Mouse (Mus musculus) olfactory bulb, adult 2 months (tissue): ENCODE data around the gene Hnrnpab. TPM values are rescaled to one million over a fixed set of nuclear protein-coding genes. Genes with fewer than 3 reads are reported as not detected.
A peak's percentile ranks its signal among the peaks of the same experiment; 100 is the strongest.
"Not testable (repeated sequence)": the region's sequence is repeated elsewhere in the genome, so short reads cannot be mapped to it uniquely, and the experiment has no call there.

Experiments
- H3K27ac ChIP-seq: fragments of 200-500 bp; 2 replicates; pipeline ENCODE4 v1.5.1; 2012; ENCODE audit warnings: low read depth, low read length; ENCODE audit not compliant: insufficient read depth
- H3K4me1 ChIP-seq: fragments of 200-500 bp; 2 replicates; pipeline ENCODE4 v1.6.1; 2012; ENCODE audit warnings: low read length; ENCODE audit not compliant: control insufficient read depth, insufficient read depth
- H3K4me3 ChIP-seq: fragments of 200-500 bp; 2 replicates; pipeline ENCODE4 v1.5.1; 2012; ENCODE audit warnings: mild to moderate bottlenecking, low read depth, low read length, moderate library complexity; ENCODE audit not compliant: insufficient read depth
- CTCF ChIP-seq: fragments of 200-500 bp; IDR thresholded peaks from 2 replicates; pipeline ENCODE4 v1.5.1; 2012; ENCODE audit warnings: low read depth, mild to moderate bottlenecking, low read length, moderate library complexity; ENCODE audit not compliant: insufficient read depth
- POLR2A ChIP-seq: fragments of 200-500 bp; IDR thresholded peaks from 2 replicates; pipeline ENCODE4 v1.6.1; 2012; ENCODE audit warnings: mild to moderate bottlenecking, low read depth, low read length, moderate library complexity; ENCODE audit not compliant: insufficient read depth
- WGBS: fragments of 180-500 bp; shearing (Covaris S2); methylation state at CpG from one replicate; pipeline ENCODE4 v1.1.7; 2018; 5-methylcytosine and 5-hydroxymethylcytosine counted together
- polyA plus RNA-seq: library from polyadenylated mRNA; stranded (reverse); fragments of >200 nt; gene quantifications from 2 replicates; pipeline ENCODE4 v1.2.4, GENCODE M21; 2012; ENCODE audit warnings: low replicate concordance; ENCODE audit not compliant: missing spikeins, insufficient read depth, insufficient read length

The Hnrnpab gene
- polyA plus RNA-seq, 1 experiment = 328 TPM

- 2% methylated on average over 6 of the region's 6 CpGs for WGBS
- TF ChIP-seq CTCF (no peak), POLR2A (no peak)
- peak overlapping the region; percentile 65 for H3K4me3 ChIP-seq
- H3K27ac ChIP-seq = peak overlapping the region; percentile 81
- H3K4me1 ChIP-seq = peaks cover 5% of the 10 kb centered on the region
These were observed 29.7 kb upstream of the Hnrnpab start for GRCm38 (mm10) chr11:51636323-51636684.

GRCm38 (mm10) chr11:51635525-51636322 lies 29.1 kb upstream of the Hnrnpab start, which contains the start of gene Rmnd5b:
Gene Rmnd5b, minus strand, starts transcription at chr11:51635896.
- H3K27ac ChIP-seq = peak within 1 kb of the TSS; percentile 81
- WGBS = under 1% methylated on average over 61 of the region's 61 CpGs
- no peak for TF ChIP-seq CTCF
- TF ChIP-seq POLR2A = peak; percentile 35; the same call in 1 of the 2 replicates
- peaks cover 5% of the 10 kb centered on the region for H3K4me1 ChIP-seq
- peak within 1 kb of the TSS; percentile 65 for H3K4me3 ChIP-seq

- TF ChIP-seq POLR2A = no peak
- Histone ChIP-seq H3K4me1 (peaks cover 5% of the 10 kb centered on the region), H3K4me3 (peak overlapping the region; percentile 65), H3K27ac (peak overlapping the region; percentile 81; the same call in 1 of the 2 replicates)
- 4% methylated on average over 6 of the region's 6 CpGs for WGBS
These were observed 28.5 kb upstream of the Hnrnpab start for GRCm38 (mm10) chr11:51635127-51635524.

GRCm38 (mm10) chr11:51633721-51634120 lies 27.1 kb upstream of the Hnrnpab start:
- no peak overlapping the region for H3K27ac ChIP-seq
- H3K4me1 ChIP-seq = peaks cover 5% of the 10 kb centered on the region
- TF ChIP-seq CTCF (no peak), POLR2A (no peak)
- 94% methylated on average over 3 of the region's 3 CpGs for WGBS
- H3K4me3 ChIP-seq = no peak overlapping the region

- not testable (repeated sequence) for H3K27ac ChIP-seq, H3K4me3 ChIP-seq, H3K4me1 ChIP-seq
- WGBS = 91% methylated on average over 7 of the region's 7 CpGs
These were observed 26.6 kb upstream of the Hnrnpab start for GRCm38 (mm10) chr11:51633200-51633599.

GRCm38 (mm10) chr11:51632130-51632753 lies 25.6 kb upstream of the Hnrnpab start:
- TF ChIP-seq POLR2A = no peak
- H3K27ac ChIP-seq = no peak overlapping the region
- WGBS = 90% methylated on average over 6 of the region's 6 CpGs
- no peak overlapping the region for H3K4me3 ChIP-seq
- H3K4me1 ChIP-seq = no peaks in the 10 kb centered on the region

GRCm38 (mm10) chr11:51629651-51630314 lies 23.1 kb upstream of the Hnrnpab start:
- TF ChIP-seq CTCF = no peak
- TF ChIP-seq POLR2A = no peak
- H3K4me1 ChIP-seq = no peaks in the 10 kb centered on the region
- no peak overlapping the region for H3K4me3 ChIP-seq
- no peak overlapping the region for H3K27ac ChIP-seq
- WGBS = 82% methylated on average over 15 of the region's 15 CpGs

GRCm38 (mm10) chr11:51627907-51628306 lies 21.3 kb upstream of the Hnrnpab start:
- 87% methylated on average over 8 of the region's 8 CpGs for WGBS
- TF ChIP-seq CTCF = no peak
- TF ChIP-seq POLR2A = no peak
- H3K27ac ChIP-seq = no peak overlapping the region
- peaks cover 8% of the 10 kb centered on the region; the same call in 1 of the 2 replicates for H3K4me1 ChIP-seq
- no peak overlapping the region for H3K4me3 ChIP-seq

GRCm38 (mm10) chr11:51627425-51627824 lies 20.8 kb upstream of the Hnrnpab start:
- TF ChIP-seq POLR2A (no peak), CTCF (no peak)
- no peak overlapping the region for H3K4me3 ChIP-seq
- peaks cover 10% of the 10 kb centered on the region; the same call in 1 of the 2 replicates for H3K4me1 ChIP-seq
- 88% methylated on average over 9 of the region's 9 CpGs for WGBS
- H3K27ac ChIP-seq = no peak overlapping the region
